Mouse (Mus musculus): ENCODE measurements at regions not wholly inside any gene's neighbourhood (a gene's known extent, or its start where the extent isn't known, plus 50 kb on each side); places are given as distances from the start of the nearest gene placed in this dataset.

DNA sequence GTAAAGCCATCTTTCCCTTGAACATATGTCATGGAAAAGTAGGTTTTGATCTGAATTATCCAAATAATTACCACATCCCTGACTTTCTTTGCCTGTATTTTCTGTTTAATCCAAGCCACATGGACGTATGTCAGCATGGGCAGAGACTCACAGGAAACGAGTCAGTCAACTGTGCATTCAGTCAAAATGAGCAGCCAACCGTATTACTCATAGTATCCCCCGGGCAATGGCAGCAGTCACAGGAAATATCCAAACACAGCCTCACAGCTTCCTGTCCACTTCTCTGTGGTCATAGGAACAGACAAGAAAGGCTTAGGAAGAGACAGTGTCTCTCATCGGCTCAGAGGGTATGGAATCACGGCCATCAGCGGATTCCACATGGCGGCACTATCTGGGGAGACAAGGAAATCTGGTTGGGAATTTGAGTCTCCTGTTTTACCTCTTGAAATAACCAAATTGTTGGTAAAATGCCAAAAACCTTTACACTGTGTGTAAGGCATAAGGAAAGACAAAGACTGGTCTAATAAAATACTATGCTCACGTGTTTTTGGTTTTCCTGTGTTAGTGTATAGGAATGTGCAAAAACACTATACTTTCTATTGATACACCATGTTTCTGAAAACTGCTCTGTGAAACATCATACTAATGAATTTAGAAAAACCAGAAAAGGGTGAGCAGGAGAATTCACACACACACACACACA, 313.5 kb upstream of the Nfe2l3 start:
- ATAC-seq (replicated peaks; ENCODE audit: low FRiP score, low TSS enrichment, poor library complexity, severe bottlenecking), result no peak

DNA sequence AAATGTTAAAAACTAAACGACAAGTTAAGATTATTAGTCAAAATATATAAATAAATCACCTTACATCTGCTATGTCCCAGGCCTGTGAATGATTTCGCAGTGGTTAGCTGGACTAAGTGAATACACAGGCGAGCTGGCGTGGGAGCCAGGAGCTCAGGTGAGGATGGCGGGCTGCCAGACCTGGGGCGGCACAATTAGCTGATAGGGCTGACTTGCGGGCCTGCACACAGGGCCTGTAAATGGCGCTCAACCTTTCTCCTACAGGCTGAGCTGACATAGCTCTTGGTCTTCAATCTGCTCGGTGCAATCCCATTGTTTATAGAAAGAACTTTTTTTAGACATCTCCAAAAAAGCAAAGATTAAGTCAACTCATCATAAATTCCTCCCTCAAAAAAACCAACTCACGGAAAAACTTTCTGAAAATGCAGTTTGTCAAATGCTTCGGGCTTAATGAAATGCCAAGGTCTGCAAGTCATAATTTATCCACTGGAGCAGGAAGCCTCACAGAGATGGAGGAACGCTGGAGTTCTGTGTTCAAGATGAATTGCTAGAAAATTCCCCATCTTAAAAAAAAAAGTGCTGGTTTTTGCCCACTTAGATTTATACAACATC, 312.7 kb upstream of the Nfe2l3 start:
- ATAC-seq (replicated peaks; ENCODE audit: low FRiP score, low TSS enrichment, poor library complexity, severe bottlenecking), result no peak

GRCm38 (mm10) chr6:51122941-51123340, 309.5 kb upstream of the Nfe2l3 start:
- ATAC-seq (replicated peaks; ENCODE audit: low FRiP score, low TSS enrichment, poor library complexity, severe bottlenecking), result no peak

DNA sequence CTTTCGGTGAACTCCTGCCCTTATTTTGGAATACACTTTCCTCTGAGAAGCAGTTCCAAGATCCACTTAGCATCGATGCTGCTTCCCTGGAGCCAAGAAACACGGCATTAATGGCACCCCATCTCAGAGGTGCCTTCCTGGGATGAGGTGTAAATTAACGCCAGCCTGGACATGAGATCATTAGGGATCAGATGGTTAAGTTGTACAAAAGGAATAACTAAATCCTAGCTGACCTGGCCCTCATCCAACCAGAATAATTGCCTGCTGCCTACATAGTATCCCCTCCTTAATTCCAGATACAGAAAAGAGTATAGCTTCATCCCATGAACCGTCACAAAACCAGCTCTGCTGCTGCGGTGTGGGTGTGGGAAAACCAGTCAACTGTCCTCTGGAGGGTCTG, 304.6 kb upstream of the Nfe2l3 start:
- ATAC-seq (replicated peaks; ENCODE audit: low FRiP score, low TSS enrichment, poor library complexity, severe bottlenecking), result no peak

- no peak for ATAC-seq (replicated peaks; ENCODE audit: low FRiP score, low TSS enrichment, poor library complexity, severe bottlenecking)
These were observed 303.4 kb upstream of the Nfe2l3 start for GRCm38 (mm10) chr6:51129096-51129495.

- ATAC-seq (replicated peaks; ENCODE audit: low FRiP score, low TSS enrichment, poor library complexity, severe bottlenecking), result peak; percentile 68; the same call in 1 of the 2 replicates
These were observed 302.9 kb upstream of the Nfe2l3 start for GRCm38 (mm10) chr6:51129591-51129990.

DNA sequence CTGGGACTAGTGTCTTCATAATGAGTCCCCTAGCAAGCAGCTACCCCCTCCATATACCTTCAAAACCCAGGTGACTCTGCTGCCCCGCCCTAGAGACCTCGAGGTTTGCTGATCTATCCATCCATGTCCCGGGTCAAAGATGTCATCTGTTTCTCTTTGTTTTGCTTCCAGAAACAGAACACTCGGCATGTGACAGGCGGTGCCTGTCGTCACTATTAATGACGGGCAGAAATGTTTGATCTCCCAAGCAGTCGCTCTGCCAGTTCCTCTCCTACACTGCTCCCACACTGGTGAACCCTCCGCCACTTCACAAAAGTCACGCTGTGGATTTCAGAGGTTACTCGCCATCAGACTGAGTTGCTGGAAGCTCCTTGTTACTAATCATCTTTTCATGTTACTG, 287.7 kb upstream of the Nfe2l3 start:
- ATAC-seq (replicated peaks; ENCODE audit: low FRiP score, low TSS enrichment, poor library complexity, severe bottlenecking), result no peak

DNA sequence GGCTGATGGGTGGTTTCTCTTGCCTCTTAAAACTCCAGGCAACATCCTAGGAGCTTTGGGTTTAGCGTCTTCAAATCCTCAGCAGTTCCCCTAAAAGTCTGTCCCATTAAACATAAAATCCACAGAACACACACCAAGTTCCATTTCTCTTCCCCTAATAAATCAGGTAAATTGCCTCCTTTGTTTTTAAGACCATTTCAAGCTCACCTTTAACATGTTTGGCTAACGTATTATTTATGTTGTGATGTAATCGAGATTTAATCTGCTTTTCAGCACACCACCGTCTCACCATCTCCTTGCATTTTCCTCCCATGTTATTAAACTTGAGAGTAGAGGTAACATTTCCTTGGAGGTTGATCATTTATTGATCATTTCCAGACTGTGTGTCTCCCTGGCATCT, 286.6 kb upstream of the Nfe2l3 start:
- no peak for ATAC-seq (replicated peaks; ENCODE audit: low FRiP score, low TSS enrichment, poor library complexity, severe bottlenecking)

GRCm38 (mm10) chr6:51148821-51149220, 283.6 kb upstream of the Nfe2l3 start:
- ATAC-seq (replicated peaks; ENCODE audit: low FRiP score, low TSS enrichment, poor library complexity, severe bottlenecking), result no peak

GRCm38 (mm10) chr6:51150066-51150465, 282.4 kb upstream of the Nfe2l3 start:
- no peak for ATAC-seq (replicated peaks; ENCODE audit: low FRiP score, low TSS enrichment, poor library complexity, severe bottlenecking)

- ATAC-seq (replicated peaks; ENCODE audit: low FRiP score, low TSS enrichment, poor library complexity, severe bottlenecking), result no peak
These were observed 282.0 kb upstream of the Nfe2l3 start for GRCm38 (mm10) chr6:51150486-51150885.

- no peak for ATAC-seq (replicated peaks; ENCODE audit: low FRiP score, low TSS enrichment, poor library complexity, severe bottlenecking)
These were observed 281.6 kb upstream of the Nfe2l3 start for GRCm38 (mm10) chr6:51150916-51151315.

DNA sequence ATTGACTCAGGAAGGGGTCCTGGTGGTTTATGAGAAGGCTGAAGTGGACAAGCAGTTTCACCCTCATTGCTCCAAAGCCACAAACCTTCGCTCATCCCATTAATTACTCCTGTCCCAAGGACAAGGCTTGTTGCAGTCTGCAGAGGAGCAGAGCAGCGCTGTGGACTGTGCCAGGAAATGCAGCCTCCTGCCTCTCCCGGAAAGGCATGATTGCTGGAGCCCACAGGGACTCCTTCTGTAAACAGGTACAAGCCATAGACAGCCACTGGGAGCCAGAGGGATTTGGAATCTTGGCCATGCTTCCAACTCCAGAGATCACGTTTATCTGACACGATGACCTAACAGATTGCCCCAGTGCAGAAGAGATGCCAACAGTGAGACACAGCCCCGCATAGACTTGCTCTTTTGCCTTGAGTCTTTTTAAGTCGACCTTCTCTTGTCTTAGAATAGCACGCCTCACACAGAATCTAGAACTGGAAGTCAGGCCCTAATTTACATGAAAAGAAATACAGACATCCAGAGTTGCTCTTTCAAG, 275.6 kb upstream of the Nfe2l3 start:
- ATAC-seq (replicated peaks; ENCODE audit: low FRiP score, low TSS enrichment, poor library complexity, severe bottlenecking), result no peak

DNA sequence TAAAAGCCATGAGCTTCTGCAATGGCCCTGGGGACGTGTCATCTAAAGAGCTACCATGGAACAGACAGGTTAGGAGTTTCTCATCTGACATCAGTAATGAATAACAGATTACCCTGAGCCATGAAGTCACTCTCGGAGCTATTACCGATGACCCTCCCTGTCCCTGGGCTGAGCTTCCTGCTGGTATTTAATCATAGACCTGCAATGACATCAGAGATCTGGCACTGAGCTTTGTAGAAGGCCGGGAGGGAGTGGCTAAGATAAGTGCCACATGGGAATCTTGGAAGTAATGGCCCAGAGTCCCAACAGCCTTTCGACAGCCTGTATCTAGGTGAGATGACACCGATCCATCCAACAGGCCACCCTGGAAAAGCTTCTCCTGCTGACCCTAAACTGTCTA, 271.3 kb upstream of the Nfe2l3 start:
- no peak for ATAC-seq (replicated peaks; ENCODE audit: low FRiP score, low TSS enrichment, poor library complexity, severe bottlenecking)

- no peak for ATAC-seq (replicated peaks; ENCODE audit: low FRiP score, low TSS enrichment, poor library complexity, severe bottlenecking)
These were observed 270.0 kb upstream of the Nfe2l3 start for GRCm38 (mm10) chr6:51162208-51163082.

DNA sequence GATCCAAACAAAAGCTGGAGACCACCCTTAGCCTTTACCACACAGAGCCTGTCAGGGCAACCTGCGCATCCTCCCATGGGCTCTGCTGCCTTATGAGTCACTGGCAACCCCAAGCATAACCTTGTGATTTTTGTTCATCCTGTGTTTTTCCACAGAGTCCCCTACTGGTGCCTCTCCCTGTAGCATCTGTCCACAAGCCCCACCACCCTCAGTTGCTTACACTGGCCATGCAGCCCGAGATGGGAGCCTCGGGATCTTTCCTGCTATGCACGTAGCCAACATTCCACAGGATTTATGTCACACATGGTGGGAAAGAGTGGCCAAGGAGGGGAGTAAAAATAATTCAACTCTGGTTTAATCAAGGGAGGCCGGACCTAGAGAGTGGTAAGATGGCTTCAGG, 269.2 kb upstream of the Nfe2l3 start:
- no peak for ATAC-seq (replicated peaks; ENCODE audit: low FRiP score, low TSS enrichment, poor library complexity, severe bottlenecking)

GRCm38 (mm10) chr6:51163882-51164281, 268.6 kb upstream of the Nfe2l3 start:
- ATAC-seq (replicated peaks; ENCODE audit: low FRiP score, low TSS enrichment, poor library complexity, severe bottlenecking), result no peak

GRCm38 (mm10) chr6:51167028-51167427, 265.4 kb upstream of the Nfe2l3 start:
- no peak for ATAC-seq (replicated peaks; ENCODE audit: low FRiP score, low TSS enrichment, poor library complexity, severe bottlenecking)

DNA sequence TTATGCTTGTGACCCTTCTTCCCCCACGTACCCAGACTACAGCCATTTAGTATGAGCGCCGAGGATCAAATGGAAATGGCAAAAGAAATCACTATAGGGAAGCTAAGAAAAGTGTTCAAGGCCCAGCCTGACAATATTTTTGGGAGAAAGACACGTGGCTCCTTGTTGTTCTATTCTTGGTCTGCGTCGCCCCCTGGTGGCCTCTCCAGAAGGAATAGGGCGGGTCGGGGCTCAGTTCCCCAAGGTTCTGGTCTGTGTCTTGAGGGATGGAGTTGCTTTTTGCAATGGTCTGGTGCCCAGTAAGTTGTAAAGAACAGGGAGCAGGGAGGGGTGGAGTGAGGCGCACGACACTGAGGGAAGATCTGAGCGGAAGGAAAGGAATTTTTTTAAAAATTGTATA, 264.4 kb upstream of the Nfe2l3 start:
- no peak for ATAC-seq (replicated peaks; ENCODE audit: low FRiP score, low TSS enrichment, poor library complexity, severe bottlenecking)

All from megakaryocyte-erythroid progenitor cell, adult 5-6 weeks (primary cell).